Mouse (Mus musculus) stomach, embryonic 14.5 days (tissue): Measurements from ENCODE around the gene Tecpr2. TPM values are rescaled to one million over a fixed set of nuclear protein-coding genes. Genes with fewer than 3 reads are reported as not detected.
"Not testable (repeated sequence)": the region's sequence is repeated elsewhere in the genome, so short reads cannot be mapped to it uniquely, and the experiment has no call there.

ENCODE experiments used
- ATAC-seq: fragments of 200-750 bp; cut with Nextera tagmentation; 2 replicates; pipeline ENCODE4 v1.8.0; 2017; ENCODE audit warnings: low read depth, moderate TSS enrichment; ENCODE audit not compliant: insufficient number of reproducible peaks, insufficient read depth, low FRiP score
- H3K27ac ChIP-seq: fragments of 300-500 bp; sonication (generic); 2 replicates; pipeline ENCODE4 v1.5.1; 2014; ENCODE audit warnings: mild to moderate bottlenecking, low read length, moderate library complexity, mixed read lengths
- H3K27me3 ChIP-seq: fragments of 300-500 bp; sonication (generic); 2 replicates; pipeline ENCODE4 v1.6.1; 2014; ENCODE audit warnings: low read length, control low read depth, mixed read lengths; ENCODE audit not compliant: control insufficient read depth, insufficient read depth
- H3K36me3 ChIP-seq: fragments of 300-500 bp; sonication (generic); 2 replicates; pipeline ENCODE4 v1.6.1; 2014; ENCODE audit warnings: mild to moderate bottlenecking, control low read depth, low read length, moderate library complexity, mixed read lengths; ENCODE audit not compliant: control insufficient read depth, insufficient read depth
- H3K4me1 ChIP-seq: fragments of 300-500 bp; sonication (generic); 2 replicates; pipeline ENCODE4 v1.6.1; 2014; ENCODE audit warnings: low read length, control low read depth, mixed read lengths; ENCODE audit not compliant: control insufficient read depth, insufficient read depth
- H3K4me2 ChIP-seq: fragments of 300-500 bp; sonication (generic); replicated peaks from 2 replicates; pipeline ENCODE4 v1.6.1; 2014; ENCODE audit warnings: low read depth, low read length, control low read depth
- H3K4me3 ChIP-seq: fragments of 300-500 bp; sonication (generic); 2 replicates; pipeline ENCODE4 v1.5.1; 2014; ENCODE audit warnings: low read depth, low read length, control low read depth
- H3K9ac ChIP-seq: fragments of 300-500 bp; sonication (generic); replicated peaks from 2 replicates; pipeline ENCODE4 v1.6.1; 2014; ENCODE audit warnings: low read depth, mild to moderate bottlenecking, control low read depth, low read length, moderate library complexity, mixed read lengths
- H3K9me3 ChIP-seq: fragments of 300-500 bp; sonication (generic); 2 replicates; pipeline ENCODE4 v1.6.1; 2016; ENCODE audit warnings: low read depth, low read length, control low read depth; ENCODE audit not compliant: control insufficient read depth
- WGBS: fragments of 180-500 bp; shearing (Covaris S2); extraction: QIAGEN DNeasy Blood & Tissue Kit; methylation state at CpG from one replicate; pipeline ENCODE4 v1.1.7; 2014; 5-methylcytosine and 5-hydroxymethylcytosine counted together
- polyA plus RNA-seq: library from polyadenylated mRNA; unstranded; fragments of >200 nt; fragmentation: Nextera tagmentation; extraction: Ambion mirVana; gene quantifications from 2 replicates; pipeline ENCODE4 v1.2.1, GENCODE M21; 2014

Tecpr2 gene
- polyA plus RNA-seq, 1 experiment from 2014 or later, result 3.8 TPM

DNA sequence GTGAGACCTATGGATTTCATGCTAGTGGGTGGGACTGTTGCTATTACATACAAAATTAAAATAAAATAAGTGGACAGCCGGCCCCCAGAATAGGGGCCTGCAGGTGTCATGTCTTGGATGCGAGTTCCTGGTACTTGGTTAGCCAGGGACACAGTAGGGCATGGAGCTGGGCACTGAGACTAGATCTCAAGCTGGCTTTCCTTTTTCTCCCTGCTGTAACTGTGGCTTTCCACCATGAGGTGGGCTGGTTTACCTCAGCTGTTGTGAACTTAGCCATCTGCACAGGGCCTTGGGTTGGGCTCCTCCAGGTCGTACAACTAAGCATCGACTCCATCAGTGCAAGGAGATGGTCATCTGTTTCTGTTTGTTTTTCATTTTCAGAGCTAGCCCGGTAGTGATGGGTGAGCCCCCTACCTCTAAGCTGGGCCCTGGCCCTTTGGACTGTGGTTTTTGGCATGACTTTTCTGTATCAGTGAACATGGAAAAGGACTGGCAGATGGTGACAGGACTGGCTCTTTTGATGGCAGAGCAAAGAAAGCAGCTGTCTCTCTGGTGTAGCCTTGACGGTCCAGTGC is 42.8 kb upstream of the Tecpr2 start:
- no peak for ATAC-seq
- no peak overlapping the region for H3K9ac ChIP-seq
- no peaks in the 10 kb centered on the region for H3K36me3 ChIP-seq
- H3K4me2 ChIP-seq, result peak overlapping the region; percentile 76
- H3K27me3 ChIP-seq, result no peaks in the 10 kb centered on the region
- H3K9me3 ChIP-seq, result no peaks in the 10 kb centered on the region
- peak overlapping the region; percentile 54 for H3K4me3 ChIP-seq
- WGBS, result 71% methylated on average over 6 of the region's 6 CpGs
- H3K27ac ChIP-seq, result no peak overlapping the region
- peaks cover 9% of the 10 kb centered on the region for H3K4me1 ChIP-seq

GRCm38 (mm10) chr12:110850010-110850928 is 38.8 kb upstream of the Tecpr2 start, which contains the start of gene Zfp839:
Gene Zfp839 (plus strand): TSS chr12:110850253.
- Histone ChIP-seq H3K9ac (peak within 1 kb of the TSS; percentile 82), H3K4me2 (peak within 1 kb of the TSS; percentile 67), H3K36me3 (no peaks in the 10 kb centered on the region), H3K9me3 (no peaks in the 10 kb centered on the region), H3K4me3 (peak within 1 kb of the TSS; percentile 83), H3K27ac (peak within 1 kb of the TSS; percentile 83), H3K27me3 (no peaks in the 10 kb centered on the region), H3K4me1 (peaks cover 15% of the 10 kb centered on the region)
- ATAC-seq, result peak; percentile 86
- under 1% methylated on average over 81 of the region's 89 CpGs for WGBS

GRCm38 (mm10) chr12:110850929-110851256 is 38.2 kb upstream of the Tecpr2 start:
- Histone ChIP-seq H3K4me3 (peak overlapping the region; percentile 83), H3K27ac (no peak overlapping the region), H3K27me3 (no peaks in the 10 kb centered on the region), H3K36me3 (peaks cover 5% of the 10 kb centered on the region), H3K4me1 (peaks cover 13% of the 10 kb centered on the region), H3K9me3 (no peaks in the 10 kb centered on the region), H3K9ac (peak overlapping the region; percentile 82), H3K4me2 (peak overlapping the region; percentile 67)
- WGBS, result 13% methylated on average over 9 of the region's 9 CpGs
- ATAC-seq, result no peak; the same call in 1 of the 2 replicates

DNA sequence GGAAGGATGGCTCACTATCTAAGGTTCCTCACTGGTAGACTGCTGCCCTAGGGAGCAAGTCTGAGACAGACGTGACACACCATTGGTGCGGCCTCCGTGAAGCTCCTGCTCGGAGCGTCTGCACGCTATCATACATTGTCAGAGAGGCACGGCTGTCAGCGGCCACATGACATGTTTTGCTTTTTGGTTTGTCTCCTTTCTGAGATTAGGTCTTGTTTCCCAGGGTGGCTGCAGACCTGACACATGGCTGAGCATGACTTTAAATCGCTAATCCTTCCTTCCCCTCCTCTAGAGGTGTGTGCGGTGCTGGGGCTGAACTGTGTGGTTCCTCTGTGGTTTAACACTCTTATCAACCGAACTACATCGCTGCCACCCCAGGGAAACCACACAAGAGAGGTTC is 37.6 kb upstream of the Tecpr2 start:
- Histone ChIP-seq H3K27me3 (no peaks in the 10 kb centered on the region), H3K4me1 (peaks cover 10% of the 10 kb centered on the region; the same call in 1 of the 2 replicates), H3K4me2 (peak overlapping the region; percentile 67), H3K27ac (no peak overlapping the region), H3K9me3 (no peaks in the 10 kb centered on the region), H3K36me3 (peaks cover 10% of the 10 kb centered on the region), H3K4me3 (peak overlapping the region; percentile 83; the same call in 1 of the 2 replicates), H3K9ac (no peak overlapping the region; the same call in 1 of the 2 replicates)
- 69% methylated on average over 12 of the region's 12 CpGs for WGBS
- no peak for ATAC-seq

- Histone ChIP-seq H3K9ac (no peak overlapping the region), H3K4me2 (no peak overlapping the region)
Measured at GRCm38 (mm10) chr12:110851923-110852322, 37.1 kb upstream of the Tecpr2 start.

GRCm38 (mm10) chr12:110854786-110855737 is 34.0 kb upstream of the Tecpr2 start:
- H3K9ac ChIP-seq, result no peak overlapping the region
- H3K27me3 ChIP-seq, result no peaks in the 10 kb centered on the region
- H3K4me1 ChIP-seq, result peaks cover 10% of the 10 kb centered on the region; the same call in 1 of the 2 replicates
- WGBS, result 87% methylated on average over 32 of the region's 32 CpGs
- peaks cover 25% of the 10 kb centered on the region for H3K36me3 ChIP-seq
- ATAC-seq, result no peak
- H3K27ac ChIP-seq, result no peak overlapping the region
- no peak overlapping the region for H3K4me3 ChIP-seq
- no peaks in the 10 kb centered on the region for H3K9me3 ChIP-seq
- no peak overlapping the region for H3K4me2 ChIP-seq

More at GRCm38 (mm10) chr12:110851923-110852322, 37.1 kb upstream of the Tecpr2 start:
- Histone ChIP-seq H3K27me3 (no peaks in the 10 kb centered on the region), H3K4me3 (no peak overlapping the region), H3K9me3 (no peaks in the 10 kb centered on the region), H3K36me3 (peaks cover 15% of the 10 kb centered on the region), H3K27ac (no peak overlapping the region), H3K4me1 (peaks cover 10% of the 10 kb centered on the region; the same call in 1 of the 2 replicates)
- 82% methylated on average over 1 of the region's 1 CpGs for WGBS
- no peak for ATAC-seq

DNA sequence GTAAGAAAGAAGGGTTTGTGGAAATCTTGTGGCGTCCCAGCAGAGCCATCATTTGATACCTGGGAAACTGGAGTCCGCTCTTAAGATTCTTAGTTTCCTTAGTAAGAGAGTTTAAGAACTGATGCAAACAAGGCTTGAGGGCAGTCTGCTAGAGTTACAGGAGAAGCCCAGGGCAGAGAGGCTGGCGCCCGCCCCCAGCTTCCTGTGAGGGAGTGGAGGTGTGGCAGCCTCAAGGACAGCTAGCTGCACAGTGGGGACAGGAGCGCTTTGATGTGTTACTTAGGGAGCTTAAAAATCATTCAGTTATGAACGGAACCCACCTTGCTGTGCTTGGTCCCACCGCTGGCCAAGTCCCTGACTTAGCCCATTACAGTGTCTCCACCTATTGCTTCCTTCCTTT is 31.9 kb upstream of the Tecpr2 start:
- no peak overlapping the region for H3K9ac ChIP-seq
- 82% methylated on average over 7 of the region's 7 CpGs for WGBS
- H3K4me2 ChIP-seq, result no peak overlapping the region
- no peaks in the 10 kb centered on the region for H3K27me3 ChIP-seq
- H3K4me3 ChIP-seq, result no peak overlapping the region
- no peaks in the 10 kb centered on the region for H3K9me3 ChIP-seq
- no peaks in the 10 kb centered on the region for H3K4me1 ChIP-seq
- peaks cover 31% of the 10 kb centered on the region for H3K36me3 ChIP-seq
- ATAC-seq, result no peak
- no peak overlapping the region for H3K27ac ChIP-seq

DNA sequence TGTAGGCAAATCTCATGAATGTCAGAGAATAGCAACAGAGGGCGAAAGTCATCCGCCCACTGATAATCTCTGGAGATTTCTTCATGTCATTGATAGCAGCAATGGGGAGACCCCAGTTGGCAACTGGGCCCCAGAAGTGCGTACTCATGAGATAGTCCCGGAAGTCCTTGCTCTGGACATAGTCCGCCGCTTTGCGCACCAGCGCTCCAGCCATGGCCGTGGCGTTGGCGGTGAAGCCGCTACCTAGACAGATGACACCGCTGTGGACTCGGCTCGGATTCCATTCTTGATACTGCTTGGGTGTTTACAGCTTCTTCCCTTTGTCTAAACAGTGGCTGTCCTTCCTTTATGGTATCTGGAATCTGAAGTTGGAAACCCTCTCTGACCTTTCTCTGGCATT is 30.4 kb upstream of the Tecpr2 start:
- H3K4me2 ChIP-seq, H3K27ac ChIP-seq, H3K4me3 ChIP-seq, H3K9me3 ChIP-seq, H3K4me1 ChIP-seq, H3K27me3 ChIP-seq, ATAC-seq, H3K9ac ChIP-seq: not testable (repeated sequence)
- peaks cover 36% of the 10 kb centered on the region for H3K36me3 ChIP-seq
- 94% methylated on average over 15 of the region's 15 CpGs for WGBS
